ENCODE assay signal across 12 mouse cellular contexts in the genomic region with DNA sequence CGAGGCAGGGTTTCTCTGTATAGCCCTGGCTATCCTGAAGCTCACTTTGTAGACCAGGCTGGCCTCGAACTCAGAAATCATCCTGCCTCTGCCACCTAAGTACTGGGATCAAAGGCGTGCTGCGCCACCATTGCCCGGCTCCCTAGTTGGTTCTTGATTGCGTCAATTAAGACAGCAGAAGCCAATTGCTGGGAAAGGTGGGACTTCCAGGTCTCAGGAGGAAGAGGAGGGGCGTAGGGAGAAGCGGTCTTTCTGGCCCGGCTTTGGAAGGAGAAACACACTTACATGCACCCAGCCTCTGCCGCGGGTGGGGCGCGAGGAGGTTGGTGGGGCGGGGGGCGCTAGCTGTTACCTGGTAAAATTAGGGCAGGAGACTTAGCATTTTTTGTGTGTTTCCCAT. TPM values are rescaled to one million over a fixed set of nuclear protein-coding genes. Genes with fewer than 3 reads are reported as not detected.
DNase-seq lines count a peak whose midpoint lies in the region; ATAC-seq and TF ChIP-seq lines count a peak whose summit lies in the region.
"Had no signal": no experiment of that assay in that cellular context is flagged by ENCODE, and none has a peak within 500 bp of the region (broad histone marks: within the 10 kb centered on the region; RNA-seq: fewer than 3 reads in every experiment).

No protein-coding gene starts in this region.

- H3K9ac ChIP-seq in liver, embryonic 11.5 days (ENCODE audit: low read depth, low read length) = peak overlapping the region; percentile 17; the same call in 1 of the 2 replicates
- H3K9ac ChIP-seq: hindbrain, embryonic 15.5 days had no signal

- H3K27me3 ChIP-seq in E14TG2a.4 (ENCODE audit: insufficient read depth, low read length) = no peaks in the 10 kb centered on the region
- no peaks in the 10 kb centered on the region for H3K27me3 ChIP-seq in liver, embryonic 11.5 days (replicated peaks; ENCODE audit: control insufficient read depth, insufficient read depth, low read length)
- H3K27me3 ChIP-seq: hindbrain, embryonic 15.5 days had no signal

- peak; percentile 36; the same call in 1 of the 2 replicates for ATAC-seq in liver, embryonic 11.5 days (replicated peaks; ENCODE audit: low FRiP score)
- ATAC-seq: Patski had no signal

- 67% methylated on average over 15 of the region's 15 CpGs for WGBS in liver, embryonic 11.5 days

- peak overlapping the region; percentile 29; the same call in 1 of the 2 replicates for H3K4me2 ChIP-seq in liver, embryonic 11.5 days
- H3K4me2 ChIP-seq: hindbrain, embryonic 15.5 days had no signal

- peak overlapping the region; percentile 86 for H3K4me3 ChIP-seq in E14TG2a.4 (replicated peaks; ENCODE audit: low read length)
- H3K4me3 ChIP-seq in liver, embryonic 11.5 days (ENCODE audit: low read depth, low read length) = peak overlapping the region; percentile 30
- H3K4me3 ChIP-seq: hindbrain, embryonic 15.5 days; megakaryocyte, embryonic 14.5 days had no signal

- TF ChIP-seq CTCF in E14TG2a.4 (conservative IDR thresholded peaks at IDR 0.05; ENCODE audit: low read length) = no peak

- H3K27ac ChIP-seq in liver, embryonic 11.5 days (ENCODE audit: low read depth, low read length) = no peak overlapping the region
- H3K27ac ChIP-seq: hindbrain, embryonic 15.5 days had no signal

- no peaks in the 10 kb centered on the region for H3K9me3 ChIP-seq in E14TG2a.4 (ENCODE audit: low read length)
- no peaks in the 10 kb centered on the region for H3K9me3 ChIP-seq in liver, embryonic 11.5 days (ENCODE audit: control insufficient read depth, low read length)
- H3K9me3 ChIP-seq: hindbrain, embryonic 15.5 days; megakaryocyte, embryonic 14.5 days had no signal

- H3K4me1 ChIP-seq in E14TG2a.4 (replicated peaks; ENCODE audit: low read depth, low read length) = peaks cover 29% of the 10 kb centered on the region
- no peaks in the 10 kb centered on the region for H3K4me1 ChIP-seq in liver, embryonic 11.5 days (replicated peaks; ENCODE audit: control insufficient read depth, insufficient read depth, low read length)
- H3K4me1 ChIP-seq: hindbrain, embryonic 15.5 days; megakaryocyte, embryonic 14.5 days had no signal

- DNase-seq in CD4-positive helper T cell, adult 2 months (ENCODE audit: low read depth, low spot score) = peak; percentile 14
- peak; percentile 16 to 30 for DNase-seq in heart, adult 9 months (ENCODE audit: low spot score in 2 of 2)
- no peak for DNase-seq in liver, embryonic 11.5 days (ENCODE audit: low spot score)
- DNase-seq in c-Kit-positive CD71-positive TER-119-positive erythroid progenitor cells, embryonic 14.5 days (ENCODE audit: low spot score) = no peak
- DNase-seq in thymus, postnatal 4 days = no peak
- DNase-seq in left cerebral cortex, adult 8-10 months (ENCODE audit: low spot score in 2 of 2) = no peak
- DNase-seq: cerebellum, postnatal 25 days; kidney, postnatal 14 days had no signal

- H3K36me3 ChIP-seq in E14TG2a.4 (ENCODE audit: insufficient read depth, low read length) = peaks cover 3% of the 10 kb centered on the region; the same call in 1 of the 2 replicates
- no peaks in the 10 kb centered on the region for H3K36me3 ChIP-seq in liver, embryonic 11.5 days (ENCODE audit: control insufficient read depth, insufficient read depth, low read length)
- H3K36me3 ChIP-seq: hindbrain, embryonic 15.5 days had no signal

RNA-seq across cellular contexts. Expression of gene Taf1, which starts 10.5 kb away (rescaled TPM):
- 18.0 and 21.1 TPM in 2 replicates for polyA plus RNA-seq in liver, embryonic 11.5 days (2014; fragmentation: Nextera tagmentation; extraction: Ambion mirVana)
- total RNA-seq in left cerebral cortex, adult 8-10 months (2022) = 10 to 100 TPM; 47.2 to 50.1 (median 48.3) TPM

Comparison
In these comparisons a context has a peak if more than half of its experiments do, and no peak if none do; other contexts are left out.
1. DNase-seq: peak in CD4-positive helper T cell, adult 2 months (single experiment) and heart, adult 9 months (2 of 2); none in liver, embryonic 11.5 days (single experiment), c-Kit-positive CD71-positive TER-119-positive erythroid progenitor cells, embryonic 14.5 days (single experiment), thymus, postnatal 4 days (single experiment) and left cerebral cortex, adult 8-10 months (0 of 2).